Mouse (Mus musculus): ENCODE data around the gene Wwox. TPM values are rescaled to one million over a fixed set of nuclear protein-coding genes. Genes with fewer than 3 reads are reported as not detected.

Wwox gene
- polyA plus RNA-seq, 2 experiments, result 2.5 to 2.6 TPM

DNA sequence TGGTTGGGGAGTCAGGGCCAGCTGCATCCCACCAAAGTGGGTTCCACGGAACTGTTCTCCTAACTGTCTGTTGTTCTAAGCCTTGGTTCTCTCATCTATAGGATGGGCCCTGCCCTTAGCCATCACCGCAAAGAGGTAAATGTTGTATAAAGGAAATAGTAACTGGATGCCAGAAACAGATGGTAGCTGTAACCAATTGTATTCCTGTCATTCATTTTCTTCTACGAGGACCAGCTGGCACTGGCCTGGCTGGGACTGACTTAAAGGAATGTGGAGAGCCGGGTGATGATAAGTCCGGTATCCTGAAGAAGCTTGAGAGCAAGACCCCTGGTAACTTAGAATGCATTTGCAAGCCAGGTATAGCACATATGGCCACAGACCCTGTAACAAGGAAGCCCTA, 451.0 kb downstream of the Wwox start:
- no peak overlapping the region for H3K4me3 ChIP-seq (ENCODE audit: insufficient read depth in 1 of 2, low read depth in 2 of 2, low read length in 2 of 2)
- WGBS (ENCODE audit: insufficient replicate concordance), result 65% methylated on average over 5 of the region's 5 CpGs
- no peaks in the 10 kb centered on the region for H3K27me3 ChIP-seq (ENCODE audit: control insufficient read depth, insufficient read depth, low read length)
- H3K9ac ChIP-seq (replicated peaks), result no peak overlapping the region
- no peak overlapping the region for H3K4me2 ChIP-seq (ENCODE audit: low read depth)
- no peaks in the 10 kb centered on the region for H3K36me3 ChIP-seq (replicated peaks; ENCODE audit: control insufficient read depth, insufficient read depth, low read depth)
- TF ChIP-seq EP300 (IDR thresholded peaks at IDR 0.05; ENCODE audit: low read depth) (no peak), CTCF (IDR thresholded peaks at IDR 0.05; ENCODE audit: low read depth) (no peak)
- H3K4me1 ChIP-seq (replicated peaks; ENCODE audit: control insufficient read depth in 2 of 2, insufficient read depth in 2 of 2, low read length in 1 of 2), result no peaks in the 10 kb centered on the region
- ATAC-seq (ENCODE audit: insufficient read depth), result no peak
- no peak overlapping the region for H3K27ac ChIP-seq
- no peak for DNase-seq (ENCODE audit: low read depth in 3 of 3, low spot score in 3 of 3)
- H3K9me3 ChIP-seq (ENCODE audit: control insufficient read depth, low read length), result no peaks in the 10 kb centered on the region

GRCm38 (mm10) chr8:114891252-114891651, 451.8 kb downstream of the Wwox start:
- H3K4me1 ChIP-seq (replicated peaks; ENCODE audit: control insufficient read depth in 2 of 2, insufficient read depth in 2 of 2, low read length in 1 of 2), result no peaks in the 10 kb centered on the region
- DNase-seq (ENCODE audit: low read depth in 3 of 3, low spot score in 3 of 3) (no peak), ATAC-seq (ENCODE audit: insufficient read depth) (no peak)
- H3K27me3 ChIP-seq (ENCODE audit: control insufficient read depth, insufficient read depth, low read length), result no peaks in the 10 kb centered on the region
- no peak overlapping the region for H3K4me3 ChIP-seq (ENCODE audit: insufficient read depth in 1 of 2, low read depth in 2 of 2, low read length in 2 of 2)
- no peak overlapping the region for H3K27ac ChIP-seq
- 61% methylated on average over 4 of the region's 4 CpGs for WGBS (ENCODE audit: insufficient replicate concordance)
- H3K9me3 ChIP-seq (ENCODE audit: control insufficient read depth, low read length), result no peaks in the 10 kb centered on the region
- TF ChIP-seq EP300 (IDR thresholded peaks at IDR 0.05; ENCODE audit: low read depth) (no peak), CTCF (IDR thresholded peaks at IDR 0.05; ENCODE audit: low read depth) (no peak)
- H3K36me3 ChIP-seq (replicated peaks; ENCODE audit: control insufficient read depth, insufficient read depth, low read depth), result no peaks in the 10 kb centered on the region
- no peak overlapping the region for H3K9ac ChIP-seq (replicated peaks)
- H3K4me2 ChIP-seq (ENCODE audit: low read depth), result no peak overlapping the region

GRCm38 (mm10) chr8:114897432-114897831, 458.0 kb downstream of the Wwox start:
- ATAC-seq (ENCODE audit: insufficient read depth), result no peak
- Histone ChIP-seq H3K27ac (no peak overlapping the region), H3K4me3 (ENCODE audit: insufficient read depth in 1 of 2, low read depth in 2 of 2, low read length in 2 of 2) (no peak overlapping the region), H3K9me3 (ENCODE audit: control insufficient read depth, low read length) (no peaks in the 10 kb centered on the region), H3K9ac (replicated peaks) (no peak overlapping the region), H3K4me1 (replicated peaks; ENCODE audit: control insufficient read depth in 2 of 2, insufficient read depth in 2 of 2, low read length in 1 of 2) (no peaks in the 10 kb centered on the region), H3K27me3 (ENCODE audit: control insufficient read depth, insufficient read depth, low read length) (no peaks in the 10 kb centered on the region), H3K36me3 (replicated peaks; ENCODE audit: control insufficient read depth, insufficient read depth, low read depth) (no peaks in the 10 kb centered on the region), H3K4me2 (ENCODE audit: low read depth) (no peak overlapping the region)
- TF ChIP-seq CTCF (IDR thresholded peaks at IDR 0.05; ENCODE audit: low read depth) (no peak), EP300 (IDR thresholded peaks at IDR 0.05; ENCODE audit: low read depth) (no peak)
- DNase-seq (ENCODE audit: low read depth in 3 of 3, low spot score in 3 of 3), result no peak
- 81% methylated on average over 8 of the region's 8 CpGs for WGBS (ENCODE audit: insufficient replicate concordance)

DNA sequence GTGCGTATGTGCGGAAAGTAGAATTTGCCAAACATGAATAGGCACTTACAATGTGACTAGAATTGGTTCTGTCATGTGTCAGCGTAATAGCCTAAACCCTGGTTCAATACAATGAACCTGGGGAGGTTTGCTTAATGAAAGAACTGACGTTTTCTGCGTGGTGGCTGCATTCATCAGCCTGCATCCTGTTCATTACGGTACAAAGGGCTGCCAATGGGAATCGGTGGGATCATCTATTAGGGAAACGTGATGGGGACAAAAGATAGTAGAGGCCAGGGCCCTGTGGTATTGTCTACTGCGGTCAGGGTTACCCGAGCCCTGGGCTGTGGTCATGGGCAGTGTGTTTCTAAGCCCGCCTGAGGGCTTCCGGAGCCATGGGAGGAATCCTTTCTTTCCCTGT, 459.7 kb downstream of the Wwox start:
- no peak overlapping the region for H3K27ac ChIP-seq
- WGBS (ENCODE audit: insufficient replicate concordance), result 54% methylated on average over 12 of the region's 12 CpGs
- no peaks in the 10 kb centered on the region for H3K27me3 ChIP-seq (ENCODE audit: control insufficient read depth, insufficient read depth, low read length)
- H3K9ac ChIP-seq (replicated peaks), result no peak overlapping the region
- H3K4me2 ChIP-seq (ENCODE audit: low read depth), result no peak overlapping the region
- TF ChIP-seq EP300 (IDR thresholded peaks at IDR 0.05; ENCODE audit: low read depth) (no peak), CTCF (IDR thresholded peaks at IDR 0.05; ENCODE audit: low read depth) (no peak)
- no peaks in the 10 kb centered on the region for H3K9me3 ChIP-seq (ENCODE audit: control insufficient read depth, low read length)
- no peak overlapping the region for H3K4me3 ChIP-seq (ENCODE audit: insufficient read depth in 1 of 2, low read depth in 2 of 2, low read length in 2 of 2)
- no peak for ATAC-seq (ENCODE audit: insufficient read depth)
- DNase-seq (ENCODE audit: low read depth in 3 of 3, low spot score in 3 of 3), result no peak
- no peaks in the 10 kb centered on the region for H3K36me3 ChIP-seq (replicated peaks; ENCODE audit: control insufficient read depth, insufficient read depth, low read depth)
- H3K4me1 ChIP-seq (replicated peaks; ENCODE audit: control insufficient read depth in 2 of 2, insufficient read depth in 2 of 2, low read length in 1 of 2), result no peaks in the 10 kb centered on the region

DNA sequence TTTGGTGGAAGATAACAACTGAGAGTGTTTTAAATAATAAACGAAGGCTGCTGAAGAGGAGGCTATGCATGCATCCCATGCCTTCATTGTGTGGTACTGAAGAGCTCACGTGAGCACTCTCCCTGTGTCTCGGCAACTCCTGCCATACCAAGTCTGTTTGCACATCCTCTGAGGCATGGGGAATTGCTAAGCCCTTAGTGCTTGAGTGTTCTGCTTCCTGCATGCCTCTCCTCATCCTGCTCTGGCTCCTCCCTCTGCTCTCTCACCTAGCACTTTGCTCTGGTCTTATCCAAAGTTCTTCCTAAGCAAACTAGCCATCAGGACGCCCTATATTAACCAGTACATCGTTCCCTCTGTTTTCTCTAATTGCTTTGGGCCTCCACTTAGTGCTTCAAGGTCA, 463.1 kb downstream of the Wwox start:
- no peak for TF ChIP-seq CTCF (IDR thresholded peaks at IDR 0.05; ENCODE audit: low read depth)
- TF ChIP-seq EP300 (IDR thresholded peaks at IDR 0.05; ENCODE audit: low read depth), result no peak
- Histone ChIP-seq H3K4me2 (ENCODE audit: low read depth) (no peak overlapping the region), H3K27ac (no peak overlapping the region), H3K4me1 (replicated peaks; ENCODE audit: control insufficient read depth in 2 of 2, insufficient read depth in 2 of 2, low read length in 1 of 2) (no peaks in the 10 kb centered on the region), H3K4me3 (ENCODE audit: insufficient read depth in 1 of 2, low read depth in 2 of 2, low read length in 2 of 2) (no peak overlapping the region), H3K27me3 (ENCODE audit: control insufficient read depth, insufficient read depth, low read length) (no peaks in the 10 kb centered on the region), H3K9ac (replicated peaks) (no peak overlapping the region), H3K9me3 (ENCODE audit: control insufficient read depth, low read length) (no peaks in the 10 kb centered on the region), H3K36me3 (replicated peaks; ENCODE audit: control insufficient read depth, insufficient read depth, low read depth) (no peaks in the 10 kb centered on the region)
- no peak for ATAC-seq (ENCODE audit: insufficient read depth)
- DNase-seq (ENCODE audit: low read depth in 3 of 3, low spot score in 3 of 3), result no peak
- 73% methylated on average over 5 of the region's 5 CpGs for WGBS (ENCODE audit: insufficient replicate concordance)

Measured in liver, embryonic 14.5 days (tissue).